20 mouse cellular contexts compared by ENCODE assay signal in the genomic region with DNA sequence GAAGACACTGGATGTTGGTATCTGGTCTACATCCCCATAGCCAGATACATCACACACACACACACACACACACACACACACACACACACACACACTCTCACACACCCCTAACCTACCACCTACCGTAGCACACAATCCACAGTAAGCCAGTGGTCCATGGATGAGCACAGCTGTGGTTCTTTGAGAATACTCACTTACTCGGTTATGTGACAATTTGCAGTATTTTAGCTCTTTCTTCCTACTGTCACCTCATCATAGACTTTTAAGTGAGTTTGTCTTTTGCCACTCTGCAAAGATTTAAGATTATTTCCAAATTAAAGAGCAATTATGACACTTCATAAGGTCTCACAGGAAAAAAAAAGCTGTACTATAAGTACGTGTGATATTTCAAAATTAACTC. TPM values are rescaled to one million over a fixed set of nuclear protein-coding genes. Genes with fewer than 3 reads are reported as not detected.
DNase-seq lines count a peak whose midpoint lies in the region; ATAC-seq and TF ChIP-seq lines count a peak whose summit lies in the region.
"Had no signal": no experiment of that assay in that cellular context is flagged by ENCODE, and none has a peak within 500 bp of the region (broad histone marks: within the 10 kb centered on the region; RNA-seq: fewer than 3 reads in every experiment).

No protein-coding gene starts in this region.

- no peak overlapping the region for H3K9ac ChIP-seq in heart, adult 2 months (ENCODE audit: low read depth, low read length)
- no peak overlapping the region for H3K9ac ChIP-seq in heart, embryonic 11.5 days (ENCODE audit: low read depth, low read length)
- H3K9ac ChIP-seq in lung, embryonic 15.5 days, result no peak overlapping the region
- no peak overlapping the region for H3K9ac ChIP-seq in lung, postnatal 0 days (replicated peaks; ENCODE audit: low read depth)
- H3K9ac ChIP-seq: embryonic facial prominence, embryonic 12.5 days; forebrain, embryonic 13.5 days; forebrain, embryonic 15.5 days had no signal

- no peaks in the 10 kb centered on the region for H3K79me2 ChIP-seq in heart, adult 2 months (replicated peaks; ENCODE audit: control insufficient read depth, insufficient read depth, low read length)

- H3K4me1 ChIP-seq in heart, adult 2 months (ENCODE audit: control insufficient read depth, insufficient read depth, low read length), result peaks cover 1% of the 10 kb centered on the region; the same call in 1 of the 2 replicates
- no peaks in the 10 kb centered on the region for H3K4me1 ChIP-seq in heart, embryonic 11.5 days (ENCODE audit: control insufficient read depth, insufficient read depth, low read length)
- no peaks in the 10 kb centered on the region for H3K4me1 ChIP-seq in lung, embryonic 15.5 days
- no peaks in the 10 kb centered on the region for H3K4me1 ChIP-seq in lung, postnatal 0 days (ENCODE audit: insufficient read depth, low read depth, low read length)
- H3K4me1 ChIP-seq: embryonic facial prominence, embryonic 10.5 days; embryonic facial prominence, embryonic 12.5 days; forebrain, embryonic 13.5 days; forebrain, embryonic 15.5 days had no signal

- no peak for TF ChIP-seq CTCF in heart, adult 2 months (IDR thresholded peaks at IDR 0.05)
- TF ChIP-seq CTCF in lung, postnatal 0 days (IDR thresholded peaks at IDR 0.05), result no peak

- WGBS in heart, adult 2 months, result 66% methylated on average over 3 of the region's 3 CpGs
- WGBS in heart, embryonic 11.5 days (ENCODE audit: insufficient replicate concordance), result 84% methylated on average over 3 of the region's 3 CpGs
- WGBS in lung, embryonic 15.5 days, result 54% methylated on average over 3 of the region's 3 CpGs
- WGBS in lung, postnatal 0 days, result 54% methylated on average over 3 of the region's 3 CpGs

- TF ChIP-seq EP300 in heart, adult 2 months (IDR thresholded peaks at IDR 0.05; ENCODE audit: insufficient read depth, low read depth, low read length), result no peak
- no peak for TF ChIP-seq EP300 in lung, postnatal 0 days (IDR thresholded peaks at IDR 0.05)

- H3K4me3 ChIP-seq in heart, adult 2 months, result no peak overlapping the region
- H3K4me3 ChIP-seq in heart, embryonic 11.5 days (ENCODE audit: low read depth, low read length), result no peak overlapping the region
- H3K4me3 ChIP-seq in lung, embryonic 15.5 days, result no peak overlapping the region
- H3K4me3 ChIP-seq in lung, postnatal 0 days (ENCODE audit: low read depth, low read length), result no peak overlapping the region
- H3K4me3 ChIP-seq: embryonic facial prominence, embryonic 10.5 days; embryonic facial prominence, embryonic 12.5 days; forebrain, embryonic 13.5 days; forebrain, embryonic 15.5 days had no signal

- H3K36me3 ChIP-seq in heart, adult 2 months (ENCODE audit: control insufficient read depth, insufficient read depth, low read length), result no peaks in the 10 kb centered on the region
- H3K36me3 ChIP-seq in heart, embryonic 11.5 days (ENCODE audit: control insufficient read depth, insufficient read depth, low read length), result no peaks in the 10 kb centered on the region
- no peaks in the 10 kb centered on the region for H3K36me3 ChIP-seq in lung, embryonic 15.5 days
- H3K36me3 ChIP-seq in lung, postnatal 0 days (ENCODE audit: insufficient read depth, low read length), result no peaks in the 10 kb centered on the region
- H3K36me3 ChIP-seq: embryonic facial prominence, embryonic 10.5 days; embryonic facial prominence, embryonic 12.5 days; forebrain, embryonic 15.5 days had no signal

- peak overlapping the region; percentile 64 for H3K27ac ChIP-seq in heart, adult 2 months
- no peak overlapping the region for H3K27ac ChIP-seq in heart, embryonic 11.5 days (ENCODE audit: low read depth, low read length)
- H3K27ac ChIP-seq in lung, embryonic 15.5 days, result no peak overlapping the region
- H3K27ac ChIP-seq in lung, postnatal 0 days (ENCODE audit: low read length), result no peak overlapping the region
- H3K27ac ChIP-seq: embryonic facial prominence, embryonic 10.5 days; embryonic facial prominence, embryonic 12.5 days; forebrain, embryonic 13.5 days; forebrain, embryonic 15.5 days had no signal

- no peak for TF ChIP-seq POLR2A in heart, adult 2 months (IDR thresholded peaks at IDR 0.05; ENCODE audit: insufficient read depth, low read depth, low read length)

- no peaks in the 10 kb centered on the region for H3K27me3 ChIP-seq in heart, adult 2 months (ENCODE audit: control insufficient read depth, insufficient read depth, low read length)
- no peaks in the 10 kb centered on the region for H3K27me3 ChIP-seq in heart, embryonic 11.5 days (ENCODE audit: control insufficient read depth, insufficient read depth, low read length)
- no peaks in the 10 kb centered on the region for H3K27me3 ChIP-seq in lung, embryonic 15.5 days
- H3K27me3 ChIP-seq in lung, postnatal 0 days (replicated peaks; ENCODE audit: insufficient read depth, low read length), result no peaks in the 10 kb centered on the region
- H3K27me3 ChIP-seq: embryonic facial prominence, embryonic 12.5 days; forebrain, embryonic 13.5 days; forebrain, embryonic 15.5 days had no signal

- intact Hi-C loops in heart, adult 2 months (cut with DNase I), result loop anchor here (2.0 kb wide), 2 partner anchors 15 to 71 kb away; no protein-coding TSS in a partner anchor

- DNase-seq in heart, adult 2 months, result no peak
- no peak for DNase-seq in lung, postnatal 36 days
- peak; percentile 79 for DNase-seq in lung, postnatal 0 days (ENCODE audit: low spot score)
- no peak for DNase-seq in lung, postnatal 10 days
- no peak for DNase-seq in right cerebral cortex, postnatal 4 days
- DNase-seq: adrenal gland, adult 2 months; adrenal gland, postnatal 10 days; adrenal gland, postnatal 25 days; cerebellum, adult 11-12 months; cerebellum, adult 2 months; cerebellum, adult 9-10 months; cerebellum, postnatal 10 days; cerebellum, postnatal 25 days had no signal

- ATAC-seq in heart, embryonic 11.5 days (replicated peaks; ENCODE audit: insufficient number of reproducible peaks, low FRiP score, low TSS enrichment), result no peak
- peak; percentile 81; the same call in 1 of the 2 replicates for ATAC-seq in lung, embryonic 15.5 days (ENCODE audit: borderline replicate concordance, extremely low read depth, low FRiP score, low TSS enrichment)
- peak; percentile 76 for ATAC-seq in lung, postnatal 0 days
- ATAC-seq: forebrain, embryonic 13.5 days; forebrain, embryonic 15.5 days had no signal

- no peak overlapping the region for H3K4me2 ChIP-seq in heart, embryonic 11.5 days
- no peak overlapping the region for H3K4me2 ChIP-seq in lung, embryonic 15.5 days
- H3K4me2 ChIP-seq in lung, postnatal 0 days (replicated peaks; ENCODE audit: low read depth, low read length), result no peak overlapping the region
- H3K4me2 ChIP-seq: embryonic facial prominence, embryonic 12.5 days; forebrain, embryonic 13.5 days; forebrain, embryonic 15.5 days had no signal

- no peaks in the 10 kb centered on the region for H3K9me3 ChIP-seq in heart, embryonic 11.5 days (replicated peaks; ENCODE audit: control insufficient read depth, low read length)
- H3K9me3 ChIP-seq in lung, embryonic 15.5 days, result no peaks in the 10 kb centered on the region
- H3K9me3 ChIP-seq in lung, postnatal 0 days (ENCODE audit: low read length), result no peaks in the 10 kb centered on the region
- H3K9me3 ChIP-seq: embryonic facial prominence, embryonic 10.5 days; embryonic facial prominence, embryonic 12.5 days; forebrain, embryonic 13.5 days; forebrain, embryonic 15.5 days had no signal

RNA-seq across cellular contexts. Expression of a gene that starts 16.4 kb away (rescaled TPM):
- 10 to 100 TPM; 34.8 TPM for total RNA-seq in heart, adult 2 months (2021)
- 6.8 and 14.0 TPM in 2 replicates for polyA plus RNA-seq in heart, adult 2 months (2012; rRNA removed)
- polyA plus RNA-seq in heart, embryonic 11.5 days (2014; fragmentation: Nextera tagmentation; extraction: Ambion mirVana), result 31.0 and 31.4 TPM in 2 replicates
- polyA plus RNA-seq in lung, embryonic 15.5 days (2015; fragmentation: Nextera tagmentation; extraction: Ambion mirVana), result 31.3 and 35.5 TPM in 2 replicates
- 22.0 and 30.1 TPM in 2 replicates for polyA plus RNA-seq in lung, postnatal 0 days (2015; fragmentation: Nextera tagmentation; extraction: Ambion mirVana)
- total RNA-seq: MEL had no signal

RNA-seq across cellular contexts. Expression of a gene that starts 16.5 kb away (rescaled TPM):
- total RNA-seq in heart, adult 2 months (2021), result 10 to 100 TPM in 1 of 2 experiments, 1 to 10 TPM in 1; 7.8 to 10.5 TPM
- 0.64 and 2.4 TPM in 2 replicates for polyA plus RNA-seq in heart, adult 2 months (2012; rRNA removed)
- polyA plus RNA-seq in heart, embryonic 11.5 days (2014; fragmentation: Nextera tagmentation; extraction: Ambion mirVana), result 8.3 and 11.1 TPM in 2 replicates
- 6.8 and 7.6 TPM in 2 replicates for polyA plus RNA-seq in lung, embryonic 15.5 days (2015; fragmentation: Nextera tagmentation; extraction: Ambion mirVana)
- polyA plus RNA-seq in lung, postnatal 0 days (2015; fragmentation: Nextera tagmentation; extraction: Ambion mirVana), result 8.7 and 8.9 TPM in 2 replicates

RNA-seq across cellular contexts. Expression of a gene that starts 28.2 kb away (rescaled TPM):
- total RNA-seq in heart, adult 2 months (2021), result 10 to 100 TPM; 15.6 to 18.0 TPM
- 16.1 and 16.5 TPM in 2 replicates for polyA plus RNA-seq in heart, adult 2 months (2012; rRNA removed)
- 12.7 and 12.9 TPM in 2 replicates for polyA plus RNA-seq in heart, embryonic 11.5 days (2014; fragmentation: Nextera tagmentation; extraction: Ambion mirVana)
- polyA plus RNA-seq in lung, embryonic 15.5 days (2015; fragmentation: Nextera tagmentation; extraction: Ambion mirVana), result 5.4 and 6.4 TPM in 2 replicates
- 5.4 and 5.9 TPM in 2 replicates for polyA plus RNA-seq in lung, postnatal 0 days (2015; fragmentation: Nextera tagmentation; extraction: Ambion mirVana)
